Mouse (Mus musculus) cerebellum, adult 8-10 months (tissue): Measurements from ENCODE around the gene Ak4.

Source experiments
- DNase-seq: peaks from one replicate; pipeline ENCODE4 v3.0.0; 2022

Gene Ak4

DNA sequence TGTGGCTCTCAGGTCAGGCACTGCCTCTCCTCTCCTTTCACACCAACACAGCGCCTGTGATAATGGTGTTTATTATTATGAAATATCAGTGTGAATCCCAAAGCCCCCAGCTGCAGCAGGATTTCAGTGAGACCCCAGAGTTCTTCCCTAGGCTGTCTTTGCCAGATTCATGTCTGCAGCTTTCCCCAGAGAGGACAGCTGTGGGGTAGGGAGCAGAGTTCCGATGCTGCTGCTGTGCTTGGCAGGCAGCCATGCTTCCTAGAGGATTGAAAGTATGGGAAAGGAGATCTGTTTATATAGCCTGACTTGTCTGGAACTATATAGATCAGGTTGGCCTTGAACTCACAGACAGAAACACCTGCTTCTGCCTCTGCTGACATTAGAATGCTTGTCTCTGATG, 43.0 kb downstream of the Ak4 start:
- DNase-seq = no peak

DNA sequence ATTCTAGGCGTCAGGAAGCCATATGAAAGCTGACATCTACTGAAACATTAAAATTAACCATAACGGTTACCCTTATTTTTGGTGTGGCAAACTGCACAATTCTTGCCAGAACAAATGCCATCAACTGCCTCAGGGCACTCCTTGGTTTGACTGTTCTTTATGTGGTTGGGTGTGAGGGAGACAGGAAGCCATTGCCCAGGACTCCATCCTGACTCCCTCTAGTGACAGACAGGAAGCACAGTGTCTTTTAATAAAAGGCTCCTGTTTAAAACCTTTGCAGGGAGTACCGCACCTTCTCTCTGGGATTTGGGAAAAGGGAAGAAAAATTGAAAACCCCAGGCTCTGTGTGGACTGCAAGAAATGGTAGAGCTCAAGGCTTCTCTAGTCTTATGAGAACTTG, 47.2 kb downstream of the Ak4 start:
- no peak for DNase-seq

GRCm38 (mm10) chr4:101469242-101469641, 50.2 kb downstream of the Ak4 start:
- no peak for DNase-seq

GRCm38 (mm10) chr4:101470543-101470942, 51.5 kb downstream of the Ak4 start:
- DNase-seq = no peak

- DNase-seq = no peak
Observed at GRCm38 (mm10) chr4:101472767-101473166, 53.7 kb downstream of the Ak4 start.

GRCm38 (mm10) chr4:101490320-101490917, 71.3 kb downstream of the Ak4 start:
- DNase-seq = no peak

DNA sequence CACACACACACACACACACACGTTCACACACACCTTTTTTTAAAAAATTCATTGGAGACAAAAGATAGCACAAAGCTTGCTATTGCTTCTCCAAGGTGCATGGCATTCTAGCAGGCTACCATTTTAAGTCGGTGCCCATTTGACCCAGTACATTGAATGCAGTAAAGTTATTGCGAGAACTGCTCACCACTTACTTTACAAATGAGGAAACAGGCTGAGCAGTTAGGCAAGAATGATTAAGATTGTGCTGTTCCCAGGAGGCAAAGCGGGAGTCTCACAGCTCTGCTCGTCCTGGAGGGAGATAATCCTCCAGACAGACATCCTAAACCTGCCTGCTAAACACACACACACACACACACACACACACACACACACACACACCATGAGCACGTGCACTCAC, 72.6 kb downstream of the Ak4 start:
- no peak for DNase-seq

GRCm38 (mm10) chr4:101493611-101494197, 74.6 kb downstream of the Ak4 start:
- no peak for DNase-seq

GRCm38 (mm10) chr4:101496188-101496533, 77.1 kb downstream of the Ak4 start:
- no peak for DNase-seq

DNA sequence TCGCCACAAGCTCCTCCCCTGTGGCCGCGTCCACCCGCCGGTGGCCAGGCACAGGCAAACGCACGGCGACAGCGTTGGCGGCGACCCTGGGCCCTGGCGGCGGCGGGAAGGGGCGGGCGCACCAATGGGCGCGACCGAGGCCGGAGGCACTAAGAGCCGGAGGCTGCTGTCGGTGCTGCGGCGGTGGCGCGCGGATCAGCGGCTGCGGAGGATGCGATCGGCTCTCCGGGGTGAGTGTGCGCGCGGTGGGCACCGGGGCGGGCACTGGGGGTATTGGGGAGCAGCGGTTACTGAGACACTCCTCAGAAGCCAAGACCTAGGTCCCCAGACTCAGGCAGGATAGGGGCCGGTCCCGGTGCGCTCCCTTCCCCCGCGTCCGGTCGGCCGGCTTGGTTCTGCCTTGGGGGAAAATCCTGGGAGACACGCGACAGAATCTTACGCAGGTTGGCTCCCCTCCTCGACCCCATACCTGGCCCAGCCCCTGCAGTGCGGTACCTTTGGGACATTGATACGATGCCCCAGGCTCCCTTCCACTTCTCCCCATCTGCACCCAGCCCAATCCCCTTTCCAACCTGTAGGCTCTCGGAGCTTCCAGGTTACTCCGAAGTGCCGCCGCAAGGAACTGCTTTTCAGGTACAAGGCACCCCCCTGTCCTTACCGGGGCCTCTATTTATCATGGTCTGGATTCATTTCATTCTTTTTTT, 77.6 kb downstream of the Ak4 start, which contains the start of gene Dnajc6:
Gene Dnajc6, plus strand, starts transcription at position 115 of the 704 bp plus-strand sequence.
- peak; percentile 42 for DNase-seq

DNA sequence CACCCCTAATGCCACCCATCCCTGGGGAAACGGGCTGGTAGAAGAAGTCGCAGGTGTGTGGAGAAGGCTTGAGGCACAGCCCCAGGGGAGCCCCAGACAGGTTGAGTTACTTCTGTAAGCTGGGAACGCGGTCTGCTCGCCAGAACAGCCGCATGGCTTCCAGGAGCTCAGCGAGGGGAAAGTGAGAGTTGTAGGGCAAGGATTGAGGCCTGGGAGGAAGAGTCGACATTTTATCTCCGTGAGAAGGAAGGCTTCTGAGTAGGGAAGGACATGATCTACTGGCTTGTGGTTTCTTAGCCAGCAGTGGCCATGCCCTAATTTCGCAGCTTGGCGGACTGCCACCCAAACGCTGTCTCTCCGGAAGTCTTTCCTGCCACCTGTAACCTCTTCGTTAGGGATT, 78.3 kb downstream of the Ak4 start:
- peak; percentile 35 for DNase-seq

GRCm38 (mm10) chr4:101504470-101505007, 85.5 kb downstream of the Ak4 start:
- DNase-seq = no peak

DNA sequence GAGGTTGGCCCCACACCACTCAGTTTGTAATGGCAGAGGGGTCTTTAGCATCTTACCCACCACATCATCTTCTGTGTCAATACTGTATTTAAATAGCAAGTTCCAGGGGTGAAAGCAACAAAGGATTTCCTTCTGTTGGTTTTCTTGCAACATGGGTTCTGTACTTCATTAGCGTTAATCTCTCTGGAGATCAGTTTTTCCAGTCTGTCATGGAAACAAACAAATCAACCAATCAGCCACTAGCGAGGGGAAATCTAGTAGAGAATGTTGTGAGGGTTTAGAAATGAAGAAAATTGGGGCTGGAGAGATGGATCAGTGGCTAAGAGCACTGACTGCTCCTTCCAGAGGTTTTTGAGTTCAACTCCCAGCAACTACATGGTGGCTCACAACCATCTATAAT, 86.9 kb downstream of the Ak4 start:
- no peak for DNase-seq

- DNase-seq = no peak
Observed at GRCm38 (mm10) chr4:101506372-101506771, 87.3 kb downstream of the Ak4 start.

GRCm38 (mm10) chr4:101507571-101508422, 88.7 kb downstream of the Ak4 start:
- DNase-seq = peak; percentile 75

- DNase-seq = no peak
Observed at GRCm38 (mm10) chr4:101508431-101508830, 89.4 kb downstream of the Ak4 start.

DNA sequence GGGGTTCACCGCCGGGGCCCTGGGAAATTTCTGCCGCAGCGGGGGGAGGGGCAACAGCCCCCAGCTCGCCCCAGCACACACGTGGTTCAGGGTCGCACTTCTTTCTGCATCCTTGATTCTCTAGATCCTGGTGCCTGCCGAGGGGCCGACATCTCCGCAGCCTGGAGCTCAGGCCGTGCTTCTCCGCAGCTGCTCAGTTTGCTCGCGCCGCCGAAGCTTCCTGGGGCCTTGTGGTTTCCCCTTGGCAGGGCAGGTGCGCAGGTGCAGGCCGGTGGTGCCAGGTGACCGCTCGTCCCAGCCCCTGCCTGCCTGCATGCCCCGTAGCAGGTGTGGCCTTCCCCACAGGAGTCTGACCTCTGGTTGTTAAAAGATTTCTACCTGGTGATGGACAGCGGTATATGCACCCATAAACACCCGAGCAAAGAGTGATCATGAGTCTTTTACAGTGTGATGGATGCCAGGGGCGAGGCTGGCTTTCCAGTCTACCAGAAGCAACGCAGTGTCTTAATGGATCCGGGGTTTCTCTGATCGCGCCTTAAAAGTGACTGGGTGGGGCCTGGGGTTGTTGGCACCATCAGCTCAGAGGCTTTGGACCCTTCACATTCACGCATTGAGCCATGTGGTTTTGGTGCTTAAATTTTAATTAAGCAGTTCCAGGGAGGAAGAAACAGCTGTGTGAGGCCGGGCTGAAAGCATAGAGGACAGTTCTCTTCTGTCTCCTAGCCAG, 89.9 kb downstream of the Ak4 start:
- peak; percentile 69 for DNase-seq

DNA sequence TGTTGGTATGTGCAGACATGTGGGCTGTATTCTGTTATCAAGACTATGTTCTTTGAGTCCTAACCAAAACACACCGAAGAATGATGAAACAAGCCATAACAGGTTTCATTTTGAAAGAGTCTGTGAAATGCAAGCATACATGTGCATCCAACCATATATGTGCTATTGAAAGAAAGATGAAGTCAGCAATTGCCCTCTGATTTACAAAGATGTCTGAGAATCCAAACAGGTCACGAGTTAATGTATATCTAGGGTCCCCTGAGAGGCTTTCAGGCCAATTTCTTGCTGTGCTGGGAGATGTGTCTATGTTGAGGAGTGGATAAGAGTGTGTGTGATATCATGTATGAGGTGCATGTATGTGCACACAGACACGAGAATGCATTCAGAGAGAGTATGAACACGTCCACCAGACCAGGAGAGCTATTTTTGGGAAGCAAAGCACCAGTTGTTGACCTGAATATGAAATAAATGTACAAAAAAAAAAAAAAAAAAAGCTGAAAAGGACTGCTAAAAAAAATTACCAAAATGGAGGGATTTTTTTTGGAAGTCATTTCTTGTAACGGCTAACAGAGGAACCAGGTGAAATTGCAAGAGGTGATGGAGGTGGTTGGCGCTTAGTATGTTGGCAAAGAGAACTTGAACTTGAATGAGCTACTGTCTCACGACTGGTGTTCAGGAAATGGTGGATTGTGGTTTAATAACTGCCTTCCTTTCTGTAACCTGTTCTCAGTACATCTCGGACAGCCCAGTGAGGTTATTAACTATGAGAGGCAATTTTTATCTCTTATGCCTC, 91.2 kb downstream of the Ak4 start:
- no peak for DNase-seq

DNA sequence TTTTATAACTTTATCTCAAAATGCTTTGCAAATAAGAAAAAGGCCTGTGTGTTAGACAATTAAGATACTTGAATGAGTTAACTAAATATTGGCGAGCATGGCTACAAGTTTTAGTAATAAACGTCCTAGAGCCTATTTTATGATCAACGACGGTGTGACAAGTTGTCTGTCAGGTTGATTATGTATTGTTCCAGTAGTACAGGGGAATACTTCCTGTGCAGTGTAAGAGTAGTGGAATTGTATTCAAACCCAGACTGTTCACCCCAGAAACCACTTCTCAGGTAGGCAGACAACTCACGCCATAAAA, 91.8 kb downstream of the Ak4 start:
- DNase-seq = no peak

GRCm38 (mm10) chr4:101511768-101512521, 92.9 kb downstream of the Ak4 start:
- no peak for DNase-seq

DNA sequence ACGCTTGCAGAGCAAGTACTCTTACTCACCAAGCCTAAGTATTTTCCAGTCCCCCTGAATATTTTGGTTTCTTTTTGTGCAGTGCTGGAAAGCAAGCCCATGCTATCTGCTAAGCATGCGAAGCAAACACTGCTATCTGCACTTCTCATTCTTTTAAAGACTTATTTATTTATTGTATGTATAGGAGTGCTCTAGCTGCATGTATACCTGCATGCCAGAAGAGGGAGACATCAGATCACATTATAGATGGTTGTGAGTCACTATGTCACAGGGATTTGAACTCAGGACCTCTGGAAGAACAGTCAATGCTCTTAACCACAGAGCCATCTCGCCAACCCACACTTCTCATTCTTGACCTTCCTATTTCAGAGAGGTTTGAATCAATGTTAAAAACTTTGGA, 94.2 kb downstream of the Ak4 start:
- DNase-seq = no peak
